Mouse (Mus musculus): ENCODE data around the gene Aknad1.
A peak's percentile ranks its signal among the peaks of the same experiment; 100 is the strongest.

The Aknad1 gene

GRCm38 (mm10) chr3:108739045-108739708 is at the start of gene Aknad1:
Gene Aknad1 (plus strand): TSS chr3:108739658.
- no peak for DNase-seq (ENCODE audit: low spot score in 2 of 2)

DNA sequence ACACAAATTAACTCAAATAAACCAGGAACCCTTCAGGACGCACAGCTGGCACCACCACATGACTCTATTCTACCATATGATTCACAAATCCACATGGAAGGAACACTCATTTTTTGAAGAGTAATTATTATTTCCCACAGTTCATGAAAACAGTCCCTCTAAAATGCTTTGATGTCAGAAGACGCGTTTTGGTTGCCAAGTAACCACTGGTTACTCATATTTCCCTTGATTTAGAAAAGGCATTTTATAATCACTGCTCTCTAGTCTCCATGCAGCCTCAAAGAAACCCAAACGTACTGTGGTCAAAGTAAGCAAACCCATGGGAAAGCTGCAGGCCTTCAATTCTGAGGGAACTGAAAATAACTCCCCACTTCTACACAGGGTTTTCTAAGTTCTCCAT is 49.5 kb upstream of the Aknad1 start:
- DNase-seq (ENCODE audit: low spot score in 2 of 2): no peak

DNA sequence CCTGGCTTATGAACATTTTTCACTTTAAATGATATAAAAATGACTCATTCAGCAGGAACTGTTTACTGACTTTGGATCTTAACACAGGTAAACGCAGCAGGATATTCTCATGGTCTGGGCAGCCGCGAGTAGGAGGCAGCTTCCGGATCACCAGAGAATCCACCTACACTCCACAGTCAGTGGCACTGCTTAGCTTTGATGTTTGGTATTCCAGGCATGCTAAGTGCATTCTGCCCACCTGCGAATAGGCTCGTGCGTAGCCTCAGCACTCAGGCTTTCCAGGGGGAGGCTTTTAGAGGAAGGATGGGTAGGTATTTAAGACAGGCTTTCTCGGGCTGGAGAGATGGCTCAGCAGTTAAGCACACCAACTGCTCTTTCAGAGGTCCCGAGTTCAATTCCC is 45.1 kb upstream of the Aknad1 start:
- DNase-seq (ENCODE audit: low spot score in 2 of 2): no peak

DNA sequence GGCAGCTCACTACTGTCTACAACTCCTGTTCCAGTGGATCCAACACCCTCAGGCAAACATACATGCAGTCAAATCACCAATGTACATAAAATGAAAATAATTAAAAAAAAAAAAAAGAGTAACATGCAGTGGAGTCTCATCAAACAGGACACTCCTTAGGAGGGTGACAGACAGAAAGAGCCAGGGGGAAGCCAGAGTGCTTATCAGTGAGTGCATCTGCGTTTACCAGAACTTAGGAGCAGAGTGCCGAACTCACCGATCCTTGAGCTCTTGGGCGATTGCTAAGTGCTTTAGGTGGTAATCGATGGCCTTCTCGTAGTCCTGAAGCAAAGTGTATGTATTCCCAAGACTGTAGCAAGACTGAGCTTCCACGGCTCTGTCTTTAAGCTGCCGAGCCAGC is 40.8 kb upstream of the Aknad1 start:
- DNase-seq (ENCODE audit: low spot score in 2 of 2): no peak

DNA sequence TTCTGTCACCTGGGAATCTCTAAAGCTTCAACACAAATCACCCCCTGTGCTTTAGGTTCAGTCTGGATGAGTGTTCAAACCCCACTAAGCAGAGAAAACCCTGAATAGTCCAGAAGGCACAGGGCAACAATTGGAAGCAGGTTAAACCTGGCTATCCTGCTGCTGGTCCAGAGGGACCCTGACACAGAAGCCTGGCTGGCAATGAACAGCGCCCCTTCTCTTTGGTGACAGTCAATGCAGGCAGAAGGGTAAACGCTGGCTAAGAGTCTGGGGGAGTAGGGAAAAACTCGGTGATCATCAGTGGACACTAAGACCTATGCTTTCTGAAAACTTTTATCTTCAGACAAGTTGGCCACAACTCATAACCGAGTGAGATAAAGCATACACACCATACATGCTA is 39.7 kb upstream of the Aknad1 start:
- DNase-seq (ENCODE audit: low spot score in 2 of 2): no peak

DNA sequence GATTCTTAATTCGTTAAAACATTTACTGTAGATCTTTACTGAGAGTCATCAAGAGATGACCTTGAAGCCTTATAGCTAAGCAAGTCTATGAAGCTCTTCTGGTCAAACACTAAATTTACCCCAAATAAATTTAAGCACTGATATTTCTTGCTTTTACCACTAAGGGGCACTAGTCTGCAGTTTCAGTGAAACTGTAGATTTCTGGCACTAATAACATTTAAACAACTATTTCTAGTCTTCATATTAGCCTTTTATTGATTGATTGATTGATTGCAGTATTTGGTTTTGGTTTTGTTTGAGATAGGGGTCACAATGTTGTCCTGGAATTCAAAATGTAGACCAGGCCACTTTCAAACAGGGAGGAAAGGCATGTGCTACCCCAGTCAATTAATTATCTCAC is 38.2 kb upstream of the Aknad1 start:
- no peak for DNase-seq (ENCODE audit: low spot score in 2 of 2)

- no peak for DNase-seq (ENCODE audit: low spot score in 2 of 2)
These were observed 36.7 kb upstream of the Aknad1 start for GRCm38 (mm10) chr3:108702789-108703188.

DNA sequence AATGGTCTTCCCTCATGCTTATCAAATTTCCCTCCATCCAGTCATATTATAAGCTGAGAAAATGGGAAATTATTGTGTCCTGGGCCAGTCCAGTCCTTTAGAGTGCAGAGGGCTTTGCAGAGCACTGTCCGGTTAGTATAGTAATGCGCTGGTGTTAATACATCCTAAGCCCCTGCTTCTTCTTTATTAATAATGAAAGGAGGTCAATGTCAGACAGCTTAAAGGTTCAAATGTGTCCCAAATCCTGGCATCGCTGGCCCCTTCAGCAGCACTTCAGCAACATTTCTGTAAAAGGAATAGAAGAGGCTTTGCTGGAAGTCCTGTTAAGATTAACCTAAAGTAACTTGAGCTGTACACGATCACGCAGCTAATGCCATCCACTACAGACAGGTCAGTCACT is 28.2 kb upstream of the Aknad1 start:
- DNase-seq (ENCODE audit: low spot score in 2 of 2): no peak

- no peak for DNase-seq (ENCODE audit: low spot score in 2 of 2)
These were observed 26.3 kb upstream of the Aknad1 start for GRCm38 (mm10) chr3:108713065-108713675.

- DNase-seq (ENCODE audit: low spot score in 2 of 2): no peak
These were observed 24.6 kb upstream of the Aknad1 start for GRCm38 (mm10) chr3:108714837-108715236.

DNA sequence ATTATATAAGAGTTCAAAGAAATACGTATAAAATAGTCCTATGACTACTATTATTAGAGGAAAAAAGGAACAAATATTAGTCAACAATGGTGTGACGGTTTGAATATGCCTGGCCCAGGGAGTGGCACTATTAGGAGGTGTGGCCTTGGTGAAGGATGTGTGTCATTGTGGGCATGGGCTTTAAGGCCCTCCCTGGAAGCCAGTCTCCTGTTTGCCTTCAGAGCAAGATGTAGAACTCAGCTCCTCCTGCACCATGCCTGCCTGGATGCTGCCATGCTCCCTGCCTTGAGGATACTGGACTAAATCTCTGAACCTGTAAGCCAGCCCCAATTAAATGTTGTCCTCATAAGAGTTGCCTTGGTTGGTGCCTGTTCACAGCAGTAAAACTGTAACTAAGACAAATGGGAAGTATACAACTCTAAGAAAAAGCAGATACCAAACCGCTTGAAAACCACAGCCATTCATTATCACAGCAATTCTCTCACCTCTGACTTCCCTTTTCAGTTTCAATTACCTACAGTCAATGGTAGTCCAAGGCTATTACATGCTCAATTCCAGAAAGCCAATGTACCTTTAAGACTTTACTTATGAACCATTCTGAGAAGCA is 21.5 kb upstream of the Aknad1 start:
- DNase-seq (ENCODE audit: low spot score in 2 of 2): no peak

GRCm38 (mm10) chr3:108719357-108719756 is 20.1 kb upstream of the Aknad1 start:
- DNase-seq (ENCODE audit: low spot score in 2 of 2): no peak

DNA sequence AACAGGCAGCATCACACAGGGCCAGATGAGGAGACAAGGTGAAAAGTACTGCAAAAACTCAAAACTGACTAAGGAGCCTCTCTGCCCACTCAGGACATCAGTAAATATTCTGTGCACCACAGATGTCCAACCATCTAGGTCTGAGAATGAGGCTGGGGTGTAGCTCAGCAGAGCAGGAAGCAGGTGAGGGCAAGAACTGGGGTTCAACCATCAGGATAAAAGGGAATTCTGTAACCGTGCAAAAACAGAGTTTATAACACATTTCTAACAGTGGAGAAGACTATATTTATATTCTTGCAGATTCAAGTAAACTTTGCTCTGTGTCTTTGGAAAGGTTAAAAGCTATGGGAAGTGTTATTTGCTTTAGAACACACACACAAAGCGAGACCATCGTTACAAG is 19.7 kb upstream of the Aknad1 start:
- DNase-seq (ENCODE audit: low spot score in 2 of 2): no peak

DNA sequence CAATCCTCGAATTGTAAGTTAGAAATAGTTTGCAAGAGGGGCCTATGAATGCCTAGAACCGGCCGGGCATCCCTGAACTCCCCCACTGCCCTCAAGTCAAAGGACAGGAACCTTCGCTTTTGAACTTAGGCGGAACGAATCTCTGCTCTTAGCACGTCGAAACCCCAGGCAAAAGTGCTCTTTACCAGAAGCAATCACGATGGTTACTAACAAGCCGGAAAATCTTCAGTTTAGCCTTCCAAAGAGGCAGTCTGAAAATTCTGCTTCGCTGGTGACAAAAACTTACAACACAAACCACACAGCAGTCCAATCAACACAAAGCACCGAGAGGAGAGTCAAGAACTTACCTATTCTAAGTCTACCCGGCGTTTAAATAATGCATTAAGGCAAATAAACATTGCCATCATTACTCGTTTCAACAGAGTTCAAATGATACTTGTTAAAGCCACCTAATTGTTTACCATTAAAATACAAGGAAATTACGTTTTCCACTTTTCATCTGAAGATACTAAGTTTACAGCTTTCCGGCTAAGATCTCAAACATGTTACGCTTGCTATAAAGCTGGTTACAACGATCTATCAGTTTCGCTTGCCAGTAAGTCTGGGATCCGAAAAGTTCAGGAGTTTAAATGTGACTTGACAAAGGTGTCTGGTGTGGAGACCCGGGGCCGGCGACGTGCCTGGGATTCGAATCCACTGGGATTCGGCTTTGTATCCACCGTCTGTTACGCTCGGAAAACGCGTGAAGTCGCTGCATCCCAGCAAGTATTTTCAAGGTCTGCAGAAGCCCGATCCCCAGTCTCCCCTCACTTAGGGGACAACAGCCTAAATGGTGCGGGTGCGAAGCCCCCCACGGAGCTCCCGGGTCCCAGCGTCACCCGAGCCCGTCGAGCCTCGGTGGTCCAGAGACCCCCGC is 18.1 kb upstream of the Aknad1 start:
- DNase-seq (ENCODE audit: low spot score in 2 of 2): peak; percentile 32 to 57

DNA sequence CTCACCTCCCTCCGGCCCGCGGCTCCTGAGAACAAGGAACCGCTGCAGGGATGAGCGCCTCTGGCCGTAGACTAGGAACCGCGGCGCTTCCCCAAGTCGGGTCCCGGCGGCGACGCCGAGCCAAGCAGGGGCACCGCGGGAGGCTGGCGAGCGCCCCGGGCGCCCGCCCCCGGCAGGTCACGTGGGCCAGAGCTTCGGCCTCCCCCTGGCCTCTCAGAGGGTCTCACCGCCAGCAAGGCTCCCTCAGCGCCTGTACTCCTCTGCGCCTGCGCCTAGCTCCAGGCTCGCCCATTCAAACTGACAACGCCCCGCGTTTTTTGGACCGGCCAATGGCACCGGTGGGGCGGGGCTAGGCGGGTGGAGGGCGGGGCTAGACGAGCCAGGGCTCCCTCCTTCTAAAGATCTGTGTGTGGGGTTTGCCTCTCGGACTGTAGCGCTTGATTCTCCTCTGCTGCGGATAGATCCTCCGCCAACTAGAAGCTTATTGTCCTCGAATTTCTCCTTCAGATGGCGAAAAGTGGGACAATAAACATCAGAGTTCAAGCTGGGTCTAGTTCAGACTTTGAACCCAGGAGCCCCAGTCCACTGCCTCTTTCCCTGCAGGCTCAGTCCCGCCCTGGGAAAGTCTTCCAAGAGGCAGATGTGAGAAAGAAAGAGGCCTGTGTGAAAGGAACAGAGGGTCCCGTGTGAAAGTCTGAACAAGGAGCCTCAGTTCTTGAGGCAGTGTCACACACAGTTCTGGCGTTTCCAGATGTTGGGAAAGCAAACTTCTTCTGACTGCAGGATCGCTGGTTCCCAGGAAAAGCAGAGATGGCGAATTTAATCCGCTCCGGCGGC is 17.2 kb upstream of the Aknad1 start, which contains the start of gene Gpsm2:
Gpsm2 (minus strand) TSS at position 274 of the 837 bp plus-strand sequence.
- DNase-seq (ENCODE audit: low spot score in 2 of 2): peak; percentile 92 to 96

DNA sequence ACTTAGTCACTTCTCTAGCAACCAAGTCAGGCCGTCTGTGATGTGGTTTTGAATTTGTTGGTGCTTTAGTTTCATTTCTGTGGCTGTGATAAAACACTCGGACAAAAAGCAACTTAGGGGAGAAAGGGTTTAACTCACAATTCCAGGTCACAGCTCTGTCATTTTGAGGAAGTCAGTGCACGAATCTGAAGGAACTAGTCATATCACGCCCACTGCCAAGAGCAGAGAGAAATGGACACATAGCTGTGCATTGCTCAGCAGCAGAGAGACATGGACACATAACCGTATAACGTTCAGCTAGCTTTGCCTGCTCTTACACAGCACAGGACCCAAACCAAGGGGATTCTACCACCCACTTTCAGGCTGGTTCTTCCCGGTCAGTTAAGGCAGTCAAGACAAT is 13.0 kb upstream of the Aknad1 start:
- no peak for DNase-seq (ENCODE audit: low spot score in 2 of 2)

DNA sequence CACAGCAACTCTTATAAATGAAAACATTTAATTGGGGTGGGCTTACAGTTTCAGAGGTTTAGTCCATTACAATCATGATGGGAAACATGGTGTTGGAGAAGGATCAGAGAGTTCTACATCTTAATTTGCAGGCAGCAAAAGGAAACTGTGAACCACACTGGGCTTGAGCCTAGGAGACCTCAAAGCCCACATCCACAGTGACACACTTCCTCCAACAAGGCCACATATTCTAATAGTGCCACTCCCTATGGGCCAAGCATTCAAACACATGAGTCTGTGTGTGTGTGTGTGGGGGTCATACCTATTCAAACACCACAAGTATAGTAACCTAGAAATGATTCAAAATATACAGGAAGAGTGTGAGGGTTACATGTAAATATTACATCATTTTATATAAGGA is 12.1 kb upstream of the Aknad1 start:
- DNase-seq (ENCODE audit: low spot score in 2 of 2): no peak

DNA sequence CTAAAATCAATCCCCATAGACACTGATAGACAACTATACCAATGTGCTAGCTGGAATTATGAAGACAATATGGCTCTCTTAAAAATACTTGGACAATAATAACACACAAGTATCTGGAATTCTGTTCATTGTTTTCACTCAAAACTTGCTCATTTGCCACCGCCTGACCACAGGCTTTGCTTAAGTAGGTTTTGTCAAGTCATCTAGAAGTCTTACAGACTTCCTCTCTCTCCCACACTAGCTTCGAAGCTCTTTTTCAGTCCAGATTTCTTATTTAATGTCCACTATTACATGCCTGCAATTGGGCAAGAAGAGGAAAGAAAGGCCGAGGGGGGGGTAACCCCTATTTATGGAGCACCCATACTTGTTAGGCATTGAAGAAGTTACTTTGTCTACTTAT is 11.7 kb upstream of the Aknad1 start:
- DNase-seq (ENCODE audit: low spot score in 2 of 2): no peak

DNA sequence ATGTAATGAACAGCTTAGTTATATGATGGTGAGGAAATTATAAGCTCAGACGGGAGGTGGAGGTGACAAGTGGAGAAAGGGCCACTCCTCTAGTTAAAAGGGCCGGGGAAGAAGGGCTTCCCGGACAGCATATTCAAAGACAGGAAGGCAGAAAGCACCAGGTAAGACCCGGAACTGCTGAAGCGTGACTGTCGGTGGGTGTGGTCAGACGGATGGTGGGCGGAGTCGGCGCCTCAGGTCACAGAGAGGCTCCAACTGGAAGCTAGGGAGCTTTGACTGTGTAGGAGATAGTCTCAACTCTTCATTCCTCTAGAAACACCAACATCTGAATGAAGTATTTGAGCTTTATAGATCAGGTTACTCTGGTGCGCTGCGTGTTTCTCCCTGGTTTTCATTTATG is 9.1 kb upstream of the Aknad1 start:
- no peak for DNase-seq (ENCODE audit: low spot score in 2 of 2)

DNA sequence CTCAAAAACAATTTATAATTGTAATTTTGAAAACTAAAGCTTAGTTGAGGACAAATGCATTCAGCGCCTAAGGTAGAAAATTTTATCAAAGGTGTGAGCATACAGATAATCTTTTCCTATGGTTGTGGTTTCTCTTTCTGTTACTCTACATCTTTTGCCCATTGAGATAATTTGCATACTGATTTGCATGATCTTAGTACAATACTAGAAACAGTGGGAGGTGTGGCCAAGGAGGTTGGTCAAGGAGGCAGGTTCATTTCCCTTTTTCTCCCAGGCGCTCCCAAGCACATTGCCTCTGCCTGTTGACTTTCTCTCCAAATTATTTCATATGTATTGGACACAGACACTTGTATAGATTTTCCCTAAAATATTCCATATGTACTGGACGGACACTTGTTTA is 1.7 kb upstream of the Aknad1 start:
- no peak for DNase-seq (ENCODE audit: low spot score in 2 of 2)

DNA sequence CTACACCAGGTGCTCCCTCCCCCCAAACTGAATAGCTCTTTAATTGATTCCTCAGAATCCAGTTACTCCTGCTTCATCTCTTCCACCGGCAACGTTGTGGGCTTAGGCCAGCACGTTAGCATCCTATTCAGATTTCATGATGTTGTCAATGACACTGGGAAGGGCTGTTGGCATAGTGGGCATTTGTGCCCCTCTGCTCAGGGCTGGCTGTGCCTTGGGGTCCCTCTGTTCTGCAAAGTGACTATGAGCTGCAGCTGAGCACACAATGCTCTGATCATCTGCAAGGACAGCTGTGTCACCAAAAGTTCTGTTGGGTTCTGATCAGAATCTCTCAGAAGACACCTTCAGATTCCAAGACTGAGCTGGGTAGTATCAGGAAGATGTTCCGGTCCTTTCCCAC is 4.6 kb downstream of the Aknad1 start:
- no peak for DNase-seq (ENCODE audit: low spot score in 2 of 2)
